8 mouse cellular contexts compared by ENCODE assay signal in genomic region chr12:21373100-21373819, GRCm38 (mm10). TPM values are rescaled to one million over a fixed set of nuclear protein-coding genes. Genes with fewer than 3 reads are reported as not detected.
A peak's percentile ranks its signal among the peaks of the same experiment; 100 is the strongest.
DNase-seq lines count a peak whose midpoint lies in the region; ATAC-seq lines count a peak whose summit lies in the region.

Adam17 (minus strand) TSS chr12:21373632.

- peaks cover 0 to 5% of the 10 kb centered on the region in 2 experiments; a peak in 2 of 4 replicates for H3K4me1 ChIP-seq in heart, embryonic 14.5 days (ENCODE audit: control insufficient read depth in 2 of 2, insufficient read depth in 2 of 2, low read length in 2 of 2)
- H3K4me1 ChIP-seq in liver, embryonic 13.5 days (replicated peaks): peaks cover 50% of the 10 kb centered on the region
- H3K4me1 ChIP-seq in stomach, embryonic 16.5 days (ENCODE audit: control insufficient read depth, insufficient read depth, low read length): no peaks in the 10 kb centered on the region

- peak within 1 kb of the TSS; percentile 65 to 78 for H3K4me3 ChIP-seq in heart, embryonic 14.5 days (ENCODE audit: control insufficient read depth in 1 of 2, insufficient read depth in 1 of 2, low read depth in 1 of 2, low read length in 2 of 2)
- peak within 1 kb of the TSS; percentile 71 for H3K4me3 ChIP-seq in liver, embryonic 13.5 days (replicated peaks)
- H3K4me3 ChIP-seq in stomach, embryonic 16.5 days (replicated peaks; ENCODE audit: low read length): peak within 1 kb of the TSS; percentile 69

- no peaks in the 10 kb centered on the region for H3K27me3 ChIP-seq in heart, embryonic 14.5 days (ENCODE audit: control insufficient read depth, insufficient read depth, low read length)
- H3K27me3 ChIP-seq in liver, embryonic 13.5 days: no peaks in the 10 kb centered on the region
- H3K27me3 ChIP-seq in stomach, embryonic 16.5 days (ENCODE audit: control insufficient read depth, insufficient read depth, low read length): no peaks in the 10 kb centered on the region

- DNase-seq in c-Kit-negative CD71-positive TER-119-positive erythroid progenitor cells, embryonic 14.5 days (ENCODE audit: low read depth, low spot score): peak; percentile 85
- DNase-seq in fibroblast of lung, adult 2 months (ENCODE audit: low read depth): peak; percentile 90
- DNase-seq in kidney, postnatal 14 days: peak; percentile 98
- DNase-seq in liver, embryonic 13.5 days: peak; percentile 92
- peak; percentile 94 for DNase-seq in neural tube, embryonic 10.5 days (ENCODE audit: extremely low spot score, low spot score)

- H3K4me2 ChIP-seq in heart, embryonic 14.5 days (ENCODE audit: low read length): peak within 1 kb of the TSS; percentile 74
- peak within 1 kb of the TSS; percentile 80 for H3K4me2 ChIP-seq in liver, embryonic 13.5 days
- peak within 1 kb of the TSS; percentile 89 for H3K4me2 ChIP-seq in stomach, embryonic 16.5 days (ENCODE audit: low read depth, low read length)

- peak within 1 kb of the TSS; percentile 92 to 95 for H3K27ac ChIP-seq in heart, embryonic 14.5 days (replicated peaks in 1 of 2; ENCODE audit: control insufficient read depth in 1 of 2, insufficient read depth in 1 of 2, low read depth in 2 of 2, low read length in 2 of 2)
- peak within 1 kb of the TSS; percentile 96 for H3K27ac ChIP-seq in liver, embryonic 13.5 days
- H3K27ac ChIP-seq in stomach, embryonic 16.5 days (ENCODE audit: low read length): peak within 1 kb of the TSS; percentile 96

- peak; percentile 94 for ATAC-seq in CD4-positive, CD25-positive, alpha-beta regulatory T cell, adult 4 months
- ATAC-seq in heart, embryonic 14.5 days (ENCODE audit: insufficient number of reproducible peaks, insufficient read depth, low FRiP score, low read depth): peak; percentile 98
- ATAC-seq in liver, embryonic 13.5 days (ENCODE audit: low read depth): peak; percentile 98
- peak; percentile 98 for ATAC-seq in stomach, embryonic 16.5 days (ENCODE audit: insufficient read depth, low FRiP score)

- peaks cover 5% of the 10 kb centered on the region; the same call in 1 of the 2 replicates for H3K36me3 ChIP-seq in heart, embryonic 14.5 days (ENCODE audit: control insufficient read depth, insufficient read depth, low read length)
- H3K36me3 ChIP-seq in liver, embryonic 13.5 days: no peaks in the 10 kb centered on the region
- H3K36me3 ChIP-seq in stomach, embryonic 16.5 days (ENCODE audit: control insufficient read depth, insufficient read depth, low read length): no peaks in the 10 kb centered on the region

- H3K9me3 ChIP-seq in heart, embryonic 14.5 days (ENCODE audit: control insufficient read depth, low read length): no peaks in the 10 kb centered on the region
- H3K9me3 ChIP-seq in liver, embryonic 13.5 days (replicated peaks): no peaks in the 10 kb centered on the region
- no peaks in the 10 kb centered on the region for H3K9me3 ChIP-seq in stomach, embryonic 16.5 days (replicated peaks; ENCODE audit: control insufficient read depth, low read length)

- under 1% methylated on average over 55 of the region's 55 CpGs for WGBS in heart, embryonic 14.5 days
- WGBS in liver, embryonic 13.5 days (ENCODE audit: insufficient replicate concordance): under 1% methylated on average over 55 of the region's 55 CpGs
- under 1% methylated on average over 54 of the region's 55 CpGs for WGBS in stomach, embryonic 16.5 days

- peak within 1 kb of the TSS; percentile 81 for H3K9ac ChIP-seq in heart, embryonic 14.5 days (ENCODE audit: low read length)
- peak within 1 kb of the TSS; percentile 94 for H3K9ac ChIP-seq in liver, embryonic 13.5 days
- H3K9ac ChIP-seq in stomach, embryonic 16.5 days (ENCODE audit: low read length): peak within 1 kb of the TSS; percentile 80

RNA-seq across cellular contexts. Expression of gene Adam17, which starts in this region (rescaled TPM):
- polyA plus RNA-seq in CD4-positive, CD25-positive, alpha-beta regulatory T cell, adult 4 months (2017; shearing (Covaris generic)): 10 to 100 TPM; 49.8 to 50.7 TPM
- 26.5 and 30.2 TPM in 2 replicates for polyA plus RNA-seq in heart, embryonic 14.5 days (2014; fragmentation: Nextera tagmentation; extraction: Ambion mirVana)
- polyA plus RNA-seq in liver, embryonic 13.5 days (2015; fragmentation: Nextera tagmentation; extraction: Ambion mirVana): 18.1 and 22.2 TPM in 2 replicates
- 39.6 and 45.3 TPM in 2 replicates for polyA plus RNA-seq in stomach, embryonic 16.5 days (2015; fragmentation: Nextera tagmentation; extraction: Ambion mirVana)

Comparison
In these comparisons a context has a peak if more than half of its experiments do, and no peak if none do; other contexts are left out.
1. Peak in every context shown above with its lines: DNase-seq, ATAC-seq, H3K4me3 ChIP-seq and H3K27ac ChIP-seq.